Mouse (Mus musculus) lung, embryonic 15.5 days (tissue): ENCODE results near the gene Rims4. TPM values are rescaled to one million over a fixed set of nuclear protein-coding genes. Genes with fewer than 3 reads are reported as not detected.

Source experiments
- ATAC-seq: fragments of 200-750 bp; cut with Nextera tagmentation; 2 replicates; pipeline ENCODE4 v1.8.0; 2017; ENCODE audit warnings: moderate number of reproducible peaks, borderline replicate concordance; ENCODE audit not compliant: low FRiP score, low TSS enrichment; ENCODE audit errors: extremely low read depth
- H3K27ac ChIP-seq: fragments of 300-500 bp; sonication (generic); 2 replicates; pipeline ENCODE4 v1.5.1; 2015; ENCODE audit warnings: moderate library complexity, mild to moderate bottlenecking, inconsistent platforms
- H3K27me3 ChIP-seq: fragments of 300-500 bp; sonication (generic); 2 replicates; pipeline ENCODE4 v1.6.1; 2015; ENCODE audit warnings: inconsistent platforms
- H3K36me3 ChIP-seq: fragments of 300-500 bp; sonication (generic); 2 replicates; pipeline ENCODE4 v1.6.1; 2015; ENCODE audit warnings: inconsistent platforms
- H3K4me1 ChIP-seq: fragments of 300-500 bp; sonication (generic); 2 replicates; pipeline ENCODE4 v1.6.1; 2015; ENCODE audit warnings: inconsistent platforms
- H3K4me2 ChIP-seq: fragments of 300-500 bp; sonication (generic); 2 replicates; pipeline ENCODE4 v1.6.1; 2015; ENCODE audit warnings: inconsistent platforms, mild to moderate bottlenecking, moderate library complexity
- H3K4me3 ChIP-seq: fragments of 300-500 bp; sonication (generic); 2 replicates; pipeline ENCODE4 v1.5.1; 2015; ENCODE audit warnings: mild to moderate bottlenecking, inconsistent platforms
- H3K9ac ChIP-seq: fragments of 300-500 bp; sonication (generic); 2 replicates; pipeline ENCODE4 v1.6.1; 2015; ENCODE audit warnings: inconsistent platforms
- H3K9me3 ChIP-seq: fragments of 300-500 bp; sonication (generic); 2 replicates; pipeline ENCODE4 v1.6.1; 2016; ENCODE audit warnings: inconsistent platforms
- WGBS: fragments of 180-500 bp; shearing (Covaris S2); methylation state at CpG from one replicate; pipeline ENCODE4 v1.1.7; 2015; 5-methylcytosine and 5-hydroxymethylcytosine counted together
- polyA plus RNA-seq: library from polyadenylated mRNA; unstranded; fragments of >200 nt; fragmentation: Nextera tagmentation; extraction: Ambion mirVana; gene quantifications from 2 replicates; pipeline ENCODE4 v1.2.1, GENCODE M21; 2015

The Rims4 gene
- polyA plus RNA-seq, 1 experiment from 2014 or later: 0.19 TPM

DNA sequence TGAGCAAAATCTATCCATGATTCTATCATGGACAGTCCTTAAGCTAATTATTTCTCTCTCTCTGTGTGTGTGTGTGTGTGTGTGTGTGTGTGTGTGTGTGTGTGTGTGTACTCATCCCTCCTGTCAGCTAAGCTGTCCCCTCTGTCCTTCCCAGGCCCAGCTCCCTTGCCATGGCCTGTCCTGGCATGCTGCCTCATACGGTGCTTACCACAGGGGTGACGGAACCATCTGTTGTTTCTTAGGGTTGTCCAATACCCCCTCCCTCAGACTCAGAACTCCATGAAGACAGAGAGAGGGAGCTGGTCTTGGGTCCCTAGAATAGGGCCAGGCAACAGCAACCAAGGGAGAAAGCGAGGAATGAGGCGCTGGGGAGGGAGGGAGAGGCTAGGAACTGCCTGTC is 14.2 kb downstream of the Rims4 start:
- H3K27me3 ChIP-seq: no peaks in the 10 kb centered on the region; the same call in 1 of the 2 replicates
- no peak overlapping the region for H3K4me3 ChIP-seq
- no peaks in the 10 kb centered on the region for H3K36me3 ChIP-seq
- H3K9me3 ChIP-seq: no peaks in the 10 kb centered on the region
- H3K9ac ChIP-seq: no peak overlapping the region
- no peak overlapping the region for H3K4me2 ChIP-seq
- 74% methylated on average over 4 of the region's 4 CpGs for WGBS
- no peaks in the 10 kb centered on the region for H3K4me1 ChIP-seq
- no peak for ATAC-seq
- H3K27ac ChIP-seq: no peak overlapping the region

DNA sequence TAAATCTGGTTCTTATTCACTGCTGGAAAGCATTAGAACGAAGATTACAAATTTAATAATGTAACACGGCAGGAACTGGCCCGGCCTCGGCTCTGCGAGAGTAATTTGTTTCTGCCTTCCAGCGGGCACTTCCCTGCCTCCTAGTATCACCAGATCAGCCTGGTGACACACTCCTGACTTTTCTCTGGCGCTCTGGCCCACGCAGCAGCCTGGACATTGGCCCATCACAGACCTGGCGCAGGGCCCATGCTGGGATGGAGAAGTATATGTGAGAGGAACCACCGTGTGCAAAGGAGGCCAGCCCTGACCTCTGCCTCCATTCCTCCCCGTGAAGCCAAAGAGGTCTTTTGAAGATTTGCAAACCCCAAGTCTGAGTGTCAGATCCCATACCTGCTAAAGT is 15.0 kb downstream of the Rims4 start:
- no peak overlapping the region for H3K9ac ChIP-seq
- no peak overlapping the region for H3K4me2 ChIP-seq
- no peaks in the 10 kb centered on the region; the same call in 1 of the 2 replicates for H3K27me3 ChIP-seq
- H3K4me1 ChIP-seq: no peaks in the 10 kb centered on the region
- H3K4me3 ChIP-seq: no peak overlapping the region
- H3K9me3 ChIP-seq: no peaks in the 10 kb centered on the region
- no peak overlapping the region for H3K27ac ChIP-seq
- no peaks in the 10 kb centered on the region for H3K36me3 ChIP-seq
- ATAC-seq: no peak
- 53% methylated on average over 11 of the region's 11 CpGs for WGBS

DNA sequence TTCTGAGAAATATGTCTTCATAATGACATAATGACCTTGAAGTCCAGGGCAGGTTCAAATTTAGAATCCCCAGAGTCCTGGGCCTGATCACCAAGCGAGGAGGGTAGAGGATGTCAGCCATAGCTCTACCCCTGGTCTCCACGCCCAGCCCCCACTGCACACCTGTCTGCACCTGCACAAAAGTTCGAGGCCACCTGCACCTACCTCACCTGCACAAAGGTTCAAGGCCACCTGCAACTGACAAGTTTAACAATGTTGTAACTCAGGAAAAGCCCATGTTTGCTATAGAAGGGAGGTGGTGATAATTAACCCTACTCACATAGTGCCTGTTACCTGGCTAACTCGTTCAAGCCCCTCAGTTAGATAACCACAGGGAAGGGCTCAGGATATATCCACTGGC is 16.0 kb downstream of the Rims4 start:
- H3K9ac ChIP-seq: no peak overlapping the region
- ATAC-seq: no peak
- WGBS: 64% methylated on average over 4 of the region's 4 CpGs

DNA sequence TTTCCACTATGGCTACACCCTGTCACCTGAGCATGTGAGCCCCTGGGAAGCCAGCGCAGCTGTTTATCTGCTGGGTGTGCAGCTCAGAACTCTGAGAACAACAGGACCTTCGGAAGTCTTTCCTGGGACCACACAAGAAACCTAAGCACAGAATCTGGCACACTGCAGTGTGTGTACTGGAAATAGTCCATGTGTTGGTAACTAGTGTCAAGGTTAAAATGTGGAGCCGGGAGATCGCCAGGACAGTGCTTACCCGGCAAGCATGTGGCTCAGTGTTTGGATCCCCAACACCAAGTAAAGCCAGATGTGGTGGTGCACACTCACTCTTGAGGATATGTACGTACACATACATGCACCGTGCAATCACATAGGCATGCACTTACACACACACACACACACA is 17.4 kb downstream of the Rims4 start:
- H3K9ac ChIP-seq: no peak overlapping the region
- 67% methylated on average over 7 of the region's 7 CpGs for WGBS
- no peaks in the 10 kb centered on the region for H3K36me3 ChIP-seq
- no peaks in the 10 kb centered on the region for H3K4me1 ChIP-seq
- no peaks in the 10 kb centered on the region for H3K27me3 ChIP-seq
- no peak overlapping the region for H3K27ac ChIP-seq
- H3K4me3 ChIP-seq: no peak overlapping the region
- H3K9me3 ChIP-seq: no peaks in the 10 kb centered on the region
- no peak overlapping the region for H3K4me2 ChIP-seq
- no peak for ATAC-seq

More for the DNA sequence above, 16.0 kb downstream of the Rims4 start:
- Histone ChIP-seq H3K4me2 (no peak overlapping the region), H3K27me3 (no peaks in the 10 kb centered on the region), H3K4me1 (no peaks in the 10 kb centered on the region), H3K27ac (no peak overlapping the region), H3K9me3 (no peaks in the 10 kb centered on the region), H3K4me3 (no peak overlapping the region), H3K36me3 (no peaks in the 10 kb centered on the region)

DNA sequence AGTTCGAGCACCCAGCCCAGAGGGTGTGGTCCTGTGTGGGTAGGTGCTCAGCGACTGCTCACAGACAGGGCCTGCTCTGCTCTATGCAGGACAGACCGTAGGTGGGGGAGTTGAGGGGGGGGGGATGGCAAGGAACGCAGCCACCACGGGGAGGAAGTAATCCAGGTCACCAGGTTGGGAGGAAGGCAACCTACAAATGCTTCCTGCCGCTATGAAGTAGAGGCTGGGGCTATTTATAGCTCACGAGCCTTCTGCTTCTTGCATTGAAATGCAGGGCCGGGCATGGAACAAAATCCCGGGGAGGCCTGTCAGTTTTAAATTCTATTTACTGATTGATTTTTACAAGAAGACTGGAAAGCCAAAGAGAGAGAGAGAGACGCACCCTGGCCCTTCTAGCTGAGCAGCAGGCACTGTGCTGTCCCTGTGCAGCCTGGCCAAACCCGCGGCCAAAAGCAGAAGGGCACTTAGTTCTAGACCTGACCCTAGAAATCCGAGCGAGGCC is 18.5 kb downstream of the Rims4 start:
- no peaks in the 10 kb centered on the region for H3K9me3 ChIP-seq

DNA sequence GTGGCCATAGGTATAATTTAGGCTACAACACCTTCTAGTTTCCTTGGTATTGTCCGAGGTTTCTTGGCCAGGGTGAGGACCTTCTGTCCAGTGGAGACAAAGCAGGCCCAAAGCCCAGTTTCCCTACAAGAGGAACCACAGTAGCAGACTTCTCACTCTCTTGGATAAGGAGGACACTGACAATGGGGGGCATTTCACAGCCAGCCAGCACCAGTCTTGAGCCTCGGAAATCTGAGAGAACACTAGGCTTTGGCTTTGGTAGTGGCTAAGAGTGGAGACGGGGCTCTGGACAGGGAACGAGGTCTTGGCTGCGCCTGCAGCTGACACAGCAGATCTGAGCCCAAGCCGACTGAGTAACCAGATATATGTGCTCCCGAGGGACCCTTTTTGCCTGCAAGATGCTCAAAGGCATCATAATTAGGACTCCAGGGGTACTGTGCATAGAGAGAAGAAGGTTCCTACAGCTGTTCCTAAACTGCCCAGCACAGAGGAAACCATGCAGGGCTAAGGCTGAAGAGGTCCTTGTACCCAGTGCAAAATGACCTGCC is 20.4 kb downstream of the Rims4 start:
- Histone ChIP-seq H3K4me3 (no peak overlapping the region), H3K27me3 (no peaks in the 10 kb centered on the region), H3K36me3 (no peaks in the 10 kb centered on the region), H3K9me3 (no peaks in the 10 kb centered on the region), H3K27ac (no peak overlapping the region), H3K4me2 (no peak overlapping the region), H3K9ac (no peak overlapping the region), H3K4me1 (no peaks in the 10 kb centered on the region)
- ATAC-seq: no peak
- 66% methylated on average over 7 of the region's 7 CpGs for WGBS

More for the DNA sequence above, 18.5 kb downstream of the Rims4 start:
- Histone ChIP-seq H3K4me2 (no peak overlapping the region), H3K27ac (no peak overlapping the region), H3K27me3 (no peaks in the 10 kb centered on the region), H3K4me3 (no peak overlapping the region), H3K4me1 (no peaks in the 10 kb centered on the region), H3K9ac (no peak overlapping the region), H3K36me3 (no peaks in the 10 kb centered on the region)
- 42% methylated on average over 14 of the region's 14 CpGs for WGBS
- no peak for ATAC-seq

DNA sequence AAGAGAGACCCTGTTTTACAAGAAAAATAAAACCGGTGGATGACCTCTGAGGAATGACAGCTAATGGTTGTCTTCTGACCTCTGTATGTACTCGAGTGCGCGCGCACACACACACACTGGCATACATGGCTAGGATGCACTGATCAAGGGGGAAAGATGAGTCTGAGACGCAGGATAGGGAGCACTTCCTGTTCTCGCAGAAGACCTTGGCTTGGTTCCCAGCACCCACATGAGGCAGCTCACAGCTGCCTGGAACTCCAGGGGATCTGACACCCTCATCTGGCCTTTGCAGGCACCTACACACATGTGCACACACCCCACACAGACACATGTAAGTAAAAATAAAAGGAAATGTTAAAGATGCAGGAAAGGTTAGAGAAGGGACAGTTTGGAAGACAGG is 21.5 kb downstream of the Rims4 start:
- no peak for ATAC-seq
- no peaks in the 10 kb centered on the region for H3K9me3 ChIP-seq
- H3K27ac ChIP-seq: no peak overlapping the region
- no peaks in the 10 kb centered on the region for H3K36me3 ChIP-seq
- no peaks in the 10 kb centered on the region for H3K27me3 ChIP-seq
- H3K9ac ChIP-seq: no peak overlapping the region
- H3K4me1 ChIP-seq: no peaks in the 10 kb centered on the region
- H3K4me2 ChIP-seq: no peak overlapping the region
- WGBS: 86% methylated on average over 7 of the region's 7 CpGs
- no peak overlapping the region for H3K4me3 ChIP-seq

DNA sequence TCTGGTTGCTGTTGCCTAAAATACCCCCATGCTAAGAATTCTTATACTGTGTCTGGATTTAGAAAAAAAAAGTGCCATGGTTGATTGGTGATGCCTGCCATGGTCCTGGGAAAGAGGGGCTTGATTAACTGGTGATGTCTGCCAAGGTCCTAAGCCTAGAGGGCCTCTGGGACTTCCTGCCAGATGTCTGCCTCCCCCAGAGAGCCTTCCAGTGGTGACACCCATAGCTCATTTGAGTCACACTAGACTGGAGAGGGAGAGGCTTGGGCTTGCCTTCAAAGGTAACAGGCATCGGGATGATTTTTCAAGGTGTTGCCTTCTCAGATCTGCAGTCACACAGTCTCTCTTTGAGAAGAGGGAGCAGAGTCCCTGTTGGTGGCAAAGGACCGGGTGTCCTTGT is 23.3 kb downstream of the Rims4 start:
- Histone ChIP-seq H3K36me3 (no peaks in the 10 kb centered on the region), H3K9me3 (no peaks in the 10 kb centered on the region), H3K4me3 (no peak overlapping the region), H3K4me1 (no peaks in the 10 kb centered on the region), H3K27ac (no peak overlapping the region), H3K9ac (no peak overlapping the region), H3K4me2 (no peak overlapping the region), H3K27me3 (no peaks in the 10 kb centered on the region)
- WGBS: 50% methylated on average over 2 of the region's 2 CpGs
- ATAC-seq: no peak

DNA sequence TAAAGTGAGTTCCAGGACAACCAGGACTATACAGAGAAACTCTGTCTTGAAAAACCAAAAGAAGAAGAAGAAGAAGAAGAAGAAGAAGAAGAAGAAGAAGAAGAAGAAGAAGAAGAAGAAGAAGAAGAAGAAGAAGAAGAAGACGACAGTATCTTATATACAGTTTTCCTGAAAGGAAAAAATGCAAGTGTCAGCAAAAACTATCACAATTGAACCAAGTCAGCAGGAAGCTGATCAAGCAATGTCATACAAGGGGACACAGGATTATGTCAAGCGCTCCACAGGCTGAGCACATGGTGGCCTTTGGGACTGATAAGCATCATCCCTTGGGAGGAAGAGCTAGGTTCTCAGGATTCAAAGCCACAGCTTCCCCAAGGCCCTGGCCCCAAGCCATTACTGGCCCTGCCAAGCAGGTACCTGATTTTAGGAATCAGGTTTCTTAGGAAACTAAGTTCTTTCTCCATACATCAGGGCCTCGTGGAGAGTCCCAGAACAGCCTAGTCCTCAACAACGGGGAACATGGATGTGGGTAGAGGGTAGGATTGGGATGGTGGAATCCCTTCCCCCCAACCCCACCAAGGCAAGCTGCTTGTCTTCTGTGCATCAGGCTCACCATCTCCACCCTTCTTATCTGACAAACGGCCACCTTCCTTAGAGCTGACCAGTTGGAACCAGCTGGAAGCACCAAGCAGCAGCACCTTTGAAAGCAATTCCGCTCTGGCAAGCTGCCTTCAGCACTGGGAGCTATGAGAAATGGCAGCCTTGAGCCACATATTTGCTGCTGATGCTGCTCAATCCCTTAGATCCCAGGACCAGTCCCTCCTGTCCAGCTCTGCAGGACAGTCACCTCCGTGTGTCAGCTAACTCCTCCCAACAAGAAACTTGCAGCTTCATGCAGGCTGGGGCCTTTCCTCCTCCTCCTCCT is 24.8 kb downstream of the Rims4 start:
- 63% methylated on average over 7 of the region's 7 CpGs for WGBS
- ATAC-seq: no peak

DNA sequence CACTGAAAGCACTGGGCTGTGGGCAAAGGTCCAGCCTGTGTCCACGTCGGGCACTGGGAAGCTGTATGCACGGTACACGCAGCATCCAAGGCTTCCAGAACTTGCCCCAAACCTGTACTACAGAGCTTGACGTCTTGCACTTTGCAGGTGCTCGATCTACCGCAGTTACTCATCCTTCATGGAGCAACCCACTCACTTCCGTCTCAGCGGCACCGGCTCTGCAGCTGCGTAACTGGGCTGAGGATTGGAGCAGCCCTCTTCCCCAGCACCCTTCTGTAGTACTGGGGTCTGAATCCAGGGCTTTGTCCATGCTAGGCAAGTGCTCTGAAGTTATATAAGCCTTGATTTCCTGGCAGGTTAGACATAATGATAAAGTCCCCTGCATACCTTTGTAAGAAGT is 27.2 kb downstream of the Rims4 start:
- 88% methylated on average over 11 of the region's 11 CpGs for WGBS

More for the DNA sequence above, 24.8 kb downstream of the Rims4 start:
- Histone ChIP-seq H3K4me1 (no peaks in the 10 kb centered on the region), H3K4me3 (no peak overlapping the region), H3K4me2 (no peak overlapping the region), H3K36me3 (no peaks in the 10 kb centered on the region), H3K9ac (no peak overlapping the region), H3K27me3 (no peaks in the 10 kb centered on the region), H3K9me3 (no peaks in the 10 kb centered on the region), H3K27ac (no peak overlapping the region)

DNA sequence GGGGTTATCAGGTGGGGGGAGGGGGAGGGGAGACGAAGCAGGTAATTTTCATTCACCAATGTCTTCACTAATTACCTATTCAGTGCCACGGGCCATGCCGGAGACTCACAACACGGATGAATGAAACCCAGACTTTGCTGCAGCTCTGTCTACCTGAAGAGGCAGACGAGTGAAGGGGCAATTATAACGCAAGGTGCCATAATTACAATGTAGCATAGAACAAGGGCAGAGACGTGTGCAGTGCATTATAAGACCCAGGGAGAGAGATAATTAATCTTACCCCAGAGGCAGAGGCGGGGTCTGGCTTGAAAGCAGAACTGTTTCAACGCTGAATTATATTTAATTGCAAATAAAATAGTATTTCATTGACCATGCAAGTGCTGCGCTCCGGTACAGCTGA is 27.9 kb downstream of the Rims4 start:
- no peak overlapping the region for H3K4me3 ChIP-seq
- H3K27me3 ChIP-seq: no peaks in the 10 kb centered on the region
- no peaks in the 10 kb centered on the region for H3K9me3 ChIP-seq
- H3K4me1 ChIP-seq: no peaks in the 10 kb centered on the region
- H3K36me3 ChIP-seq: no peaks in the 10 kb centered on the region
- WGBS: 69% methylated on average over 11 of the region's 11 CpGs
- no peak overlapping the region for H3K4me2 ChIP-seq
- no peak overlapping the region for H3K9ac ChIP-seq
- no peak for ATAC-seq
- no peak overlapping the region for H3K27ac ChIP-seq

More for the DNA sequence above, 27.2 kb downstream of the Rims4 start:
- no peak overlapping the region for H3K27ac ChIP-seq
- H3K4me3 ChIP-seq: no peak overlapping the region
- no peaks in the 10 kb centered on the region for H3K4me1 ChIP-seq
- H3K9me3 ChIP-seq: no peaks in the 10 kb centered on the region
- no peak overlapping the region for H3K4me2 ChIP-seq
- ATAC-seq: no peak
- no peaks in the 10 kb centered on the region for H3K27me3 ChIP-seq
- H3K36me3 ChIP-seq: no peaks in the 10 kb centered on the region
- no peak overlapping the region for H3K9ac ChIP-seq

DNA sequence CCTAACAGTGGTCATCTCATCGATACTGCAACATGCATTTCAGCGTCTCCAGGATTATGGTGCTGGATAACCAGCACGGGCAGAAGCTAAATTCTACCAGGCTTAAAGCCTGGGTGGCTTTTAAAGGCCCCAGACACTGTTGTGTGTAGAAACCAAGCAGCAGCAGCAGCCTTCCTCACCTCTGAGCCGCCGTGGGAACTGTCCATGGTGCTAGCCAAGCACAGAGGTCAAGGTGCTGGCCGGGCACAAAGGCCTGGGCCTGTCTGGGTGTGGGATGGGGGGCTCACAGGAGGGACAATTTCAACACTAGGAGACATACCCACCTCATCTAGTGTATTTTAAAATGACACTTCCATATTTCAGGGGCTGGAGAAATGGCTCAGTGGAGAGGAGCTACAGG is 29.1 kb downstream of the Rims4 start:
- ATAC-seq: no peak
- H3K27ac ChIP-seq: no peak overlapping the region
- H3K4me3 ChIP-seq: no peak overlapping the region
- WGBS: 20% methylated on average over 6 of the region's 6 CpGs
- H3K36me3 ChIP-seq: no peaks in the 10 kb centered on the region
- no peaks in the 10 kb centered on the region for H3K27me3 ChIP-seq
- H3K9me3 ChIP-seq: no peaks in the 10 kb centered on the region
- no peaks in the 10 kb centered on the region for H3K4me1 ChIP-seq
- H3K9ac ChIP-seq: no peak overlapping the region
- H3K4me2 ChIP-seq: no peak overlapping the region
